Comparison of ENCODE assay signal across 1 mouse cellular context in genomic region chr11:69784793-69785272, GRCm38 (mm10).
TF ChIP-seq lines count a peak whose summit lies in the region.

No protein-coding gene starts in this region.

TF ChIP-seq in MEL, 35 proteins besides CTCF, POLR2A, EP300 and RAD21 (continued from another document):
- TF ChIP-seq BHLHE40 (IDR thresholded peaks at IDR 0.05; ENCODE audit: borderline replicate concordance, low read depth, low read length) (0 out of 2 replicates have a peak, but pooled peaks have one; percentile 27), MEF2A (IDR thresholded peaks at IDR 0.05; ENCODE audit: extremely low read depth, insufficient replicate concordance, low read depth, low read length, poor library complexity, severe bottlenecking) (no peak), MAZ (IDR thresholded peaks at IDR 0.05; ENCODE audit: low read depth, low read length) (peak; percentile 52; the same call in 1 of the 2 replicates)
TF ChIP-seq in MEL: peak in this region for 19.
